Mouse (Mus musculus): ENCODE data around the gene Clip4.

DNA sequence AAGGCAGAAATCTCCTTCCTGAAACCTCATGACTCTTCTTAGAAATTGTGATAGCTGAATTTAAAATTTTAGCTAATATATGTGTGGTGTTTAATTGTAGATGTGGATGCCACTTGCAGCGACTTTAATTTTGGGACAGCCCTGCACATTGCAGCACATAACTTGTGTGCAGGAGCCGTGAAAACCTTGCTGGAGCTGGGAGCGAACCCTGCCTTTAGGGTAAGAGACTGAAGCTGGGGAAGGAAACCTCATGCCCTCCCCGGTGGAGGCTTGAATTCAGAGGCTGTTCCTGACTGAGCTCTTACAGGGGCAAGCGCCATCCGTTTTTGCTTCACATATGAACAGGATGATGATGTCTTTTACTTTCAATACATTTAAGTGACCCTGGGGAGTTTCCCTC is 35.2 kb downstream of the Clip4 start:
- TF ChIP-seq CTCF (IDR thresholded peaks at IDR 0.05; ENCODE audit: insufficient read depth, low read length): no peak
- no peak for TF ChIP-seq POLR2A (IDR thresholded peaks at IDR 0.05; ENCODE audit: borderline replicate concordance, extremely low read depth, low read depth, low read length)

All from lung, adult 2 months (tissue).